Mouse (Mus musculus): Measurements from ENCODE around the gene Plek.

DNA sequence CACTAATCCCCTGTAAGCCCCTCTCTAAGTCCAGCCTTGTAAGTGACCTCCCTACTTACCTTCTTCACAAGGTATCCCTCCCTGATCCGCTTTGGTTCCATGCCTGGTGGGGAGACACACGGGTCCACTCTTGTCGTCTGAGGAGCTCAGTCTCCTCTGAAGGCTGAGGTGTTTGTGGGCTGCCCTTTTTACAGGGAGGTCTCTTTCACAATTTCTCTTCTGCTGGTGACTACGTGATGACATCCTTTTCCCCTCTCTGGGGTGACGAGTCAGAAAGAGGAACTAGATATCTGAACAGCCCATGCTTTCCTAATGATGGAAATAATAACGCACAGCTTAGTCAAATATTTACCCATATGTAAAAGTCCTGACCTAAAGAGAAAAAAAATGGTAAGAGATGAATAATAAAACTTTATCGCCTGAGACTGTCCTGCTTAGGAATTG, 43.7 kb downstream of the Plek start:
- TF ChIP-seq SIN3A (IDR thresholded peaks at IDR 0.05; ENCODE audit: low read length): peak; percentile 99
- peak; percentile 96 for TF ChIP-seq TBP (conservative IDR thresholded peaks at IDR 0.05; ENCODE audit: low read depth, low read length)
- TF ChIP-seq CTCF (conservative IDR thresholded peaks at IDR 0.05 in 1 of 2, IDR thresholded peaks at IDR 0.05 in 1 of 2; ENCODE audit: low read depth in 2 of 2, low read length in 2 of 2): no peak

Data from CH12.LX (cell line).